Mouse (Mus musculus): ENCODE results near the gene Rbpms2. TPM values are rescaled to one million over a fixed set of nuclear protein-coding genes. Genes with fewer than 3 reads are reported as not detected.
"Not testable (repeated sequence)": the region's sequence is repeated elsewhere in the genome, so short reads cannot be mapped to it uniquely, and the experiment has no call there.

The Rbpms2 gene
- polyA plus RNA-seq, 1 experiment: not detected

GRCm38 (mm10) chr9:65646782-65647181 lies 17.3 kb downstream of the Rbpms2 start:
- no peak for TF ChIP-seq POLR2A (IDR thresholded peaks at IDR 0.05; ENCODE audit: insufficient read depth, low read depth, low read length)
- no peak for TF ChIP-seq CTCF (IDR thresholded peaks at IDR 0.05; ENCODE audit: insufficient read depth, low read depth, low read length)
- WGBS: 95% methylated on average over 2 of the region's 2 CpGs
- Histone ChIP-seq H3K4me1 (ENCODE audit: control insufficient read depth, insufficient read depth, low read length) (no peaks in the 10 kb centered on the region; the same call in 1 of the 2 replicates), H3K27ac (ENCODE audit: insufficient read depth, low read depth, low read length) (no peak overlapping the region), H3K4me3 (ENCODE audit: insufficient read depth, low read depth, low read length) (no peak overlapping the region)

- TF ChIP-seq POLR2A (IDR thresholded peaks at IDR 0.05; ENCODE audit: insufficient read depth, low read depth, low read length) (no peak), CTCF (IDR thresholded peaks at IDR 0.05; ENCODE audit: insufficient read depth, low read depth, low read length) (no peak)
- Histone ChIP-seq H3K27ac (ENCODE audit: insufficient read depth, low read depth, low read length) (no peak overlapping the region), H3K4me3 (ENCODE audit: insufficient read depth, low read depth, low read length) (no peak overlapping the region), H3K4me1 (ENCODE audit: control insufficient read depth, insufficient read depth, low read length) (no peaks in the 10 kb centered on the region; the same call in 1 of the 2 replicates)
- WGBS: 81% methylated on average over 13 of the region's 13 CpGs
Measured at GRCm38 (mm10) chr9:65648730-65649129, 19.3 kb downstream of the Rbpms2 start.

GRCm38 (mm10) chr9:65649997-65650396 lies 20.5 kb downstream of the Rbpms2 start:
- TF ChIP-seq CTCF (IDR thresholded peaks at IDR 0.05; ENCODE audit: insufficient read depth, low read depth, low read length) (no peak), POLR2A (IDR thresholded peaks at IDR 0.05; ENCODE audit: insufficient read depth, low read depth, low read length) (no peak)
- no peaks in the 10 kb centered on the region; the same call in 1 of the 2 replicates for H3K4me1 ChIP-seq (ENCODE audit: control insufficient read depth, insufficient read depth, low read length)
- no peak overlapping the region for H3K4me3 ChIP-seq (ENCODE audit: insufficient read depth, low read depth, low read length)
- no peak overlapping the region for H3K27ac ChIP-seq (ENCODE audit: insufficient read depth, low read depth, low read length)
- 71% methylated on average over 1 of the region's 1 CpGs for WGBS

GRCm38 (mm10) chr9:65651957-65652356 lies 22.5 kb downstream of the Rbpms2 start:
- H3K4me1 ChIP-seq (ENCODE audit: control insufficient read depth, insufficient read depth, low read length); H3K27ac ChIP-seq (ENCODE audit: insufficient read depth, low read depth, low read length); H3K4me3 ChIP-seq (ENCODE audit: insufficient read depth, low read depth, low read length): not testable (repeated sequence)
- whole genome bisulfite sequencing: 95% methylated on average over 1 of the region's 1 CpGs

- H3K4me3 ChIP-seq (ENCODE audit: insufficient read depth, low read depth, low read length): no peak overlapping the region
- no peak overlapping the region for H3K27ac ChIP-seq (ENCODE audit: insufficient read depth, low read depth, low read length)
- no peaks in the 10 kb centered on the region for H3K4me1 ChIP-seq (ENCODE audit: control insufficient read depth, insufficient read depth, low read length)
- WGBS: over 99% methylated on average over 4 of the region's 4 CpGs
- TF ChIP-seq POLR2A (IDR thresholded peaks at IDR 0.05; ENCODE audit: insufficient read depth, low read depth, low read length): no peak
- TF ChIP-seq CTCF (IDR thresholded peaks at IDR 0.05; ENCODE audit: insufficient read depth, low read depth, low read length): no peak
Measured at GRCm38 (mm10) chr9:65653741-65654140, 24.3 kb downstream of the Rbpms2 start.

GRCm38 (mm10) chr9:65654700-65655237 lies 25.3 kb downstream of the Rbpms2 start:
- 82% methylated on average over 3 of the region's 3 CpGs for WGBS
- H3K27ac ChIP-seq (ENCODE audit: insufficient read depth, low read depth, low read length): no peak overlapping the region
- no peaks in the 10 kb centered on the region for H3K4me1 ChIP-seq (ENCODE audit: control insufficient read depth, insufficient read depth, low read length)
- TF ChIP-seq POLR2A (IDR thresholded peaks at IDR 0.05; ENCODE audit: insufficient read depth, low read depth, low read length) (no peak), CTCF (IDR thresholded peaks at IDR 0.05; ENCODE audit: insufficient read depth, low read depth, low read length) (no peak)
- H3K4me3 ChIP-seq (ENCODE audit: insufficient read depth, low read depth, low read length): no peak overlapping the region

GRCm38 (mm10) chr9:65655540-65655939 lies 26.1 kb downstream of the Rbpms2 start:
- H3K27ac ChIP-seq (ENCODE audit: insufficient read depth, low read depth, low read length): no peak overlapping the region
- H3K4me1 ChIP-seq (ENCODE audit: control insufficient read depth, insufficient read depth, low read length): no peaks in the 10 kb centered on the region
- 93% methylated on average over 8 of the region's 8 CpGs for WGBS
- no peak overlapping the region for H3K4me3 ChIP-seq (ENCODE audit: insufficient read depth, low read depth, low read length)
- no peak for TF ChIP-seq CTCF (IDR thresholded peaks at IDR 0.05; ENCODE audit: insufficient read depth, low read depth, low read length)
- no peak for TF ChIP-seq POLR2A (IDR thresholded peaks at IDR 0.05; ENCODE audit: insufficient read depth, low read depth, low read length)

GRCm38 (mm10) chr9:65657218-65657617 lies 27.8 kb downstream of the Rbpms2 start:
- H3K4me3 ChIP-seq (ENCODE audit: insufficient read depth, low read depth, low read length): no peak overlapping the region
- no peak overlapping the region for H3K27ac ChIP-seq (ENCODE audit: insufficient read depth, low read depth, low read length)
- 77% methylated on average over 3 of the region's 3 CpGs for WGBS
- TF ChIP-seq CTCF (IDR thresholded peaks at IDR 0.05; ENCODE audit: insufficient read depth, low read depth, low read length) (no peak), POLR2A (IDR thresholded peaks at IDR 0.05; ENCODE audit: insufficient read depth, low read depth, low read length) (no peak)
- no peaks in the 10 kb centered on the region for H3K4me1 ChIP-seq (ENCODE audit: control insufficient read depth, insufficient read depth, low read length)

- no peak for TF ChIP-seq CTCF (IDR thresholded peaks at IDR 0.05; ENCODE audit: insufficient read depth, low read depth, low read length)
- Histone ChIP-seq H3K27ac (ENCODE audit: insufficient read depth, low read depth, low read length) (no peak overlapping the region), H3K4me3 (ENCODE audit: insufficient read depth, low read depth, low read length) (no peak overlapping the region), H3K4me1 (ENCODE audit: control insufficient read depth, insufficient read depth, low read length) (no peaks in the 10 kb centered on the region)
- WGBS: 74% methylated on average over 5 of the region's 5 CpGs
Measured at GRCm38 (mm10) chr9:65661029-65661428, 31.6 kb downstream of the Rbpms2 start.

- Histone ChIP-seq H3K4me1 (ENCODE audit: control insufficient read depth, insufficient read depth, low read length) (no peaks in the 10 kb centered on the region), H3K27ac (ENCODE audit: insufficient read depth, low read depth, low read length) (no peak overlapping the region), H3K4me3 (ENCODE audit: insufficient read depth, low read depth, low read length) (no peak overlapping the region)
- TF ChIP-seq CTCF (IDR thresholded peaks at IDR 0.05; ENCODE audit: insufficient read depth, low read depth, low read length): no peak
- TF ChIP-seq POLR2A (IDR thresholded peaks at IDR 0.05; ENCODE audit: insufficient read depth, low read depth, low read length): no peak
- WGBS: 59% methylated on average over 1 of the region's 1 CpGs
Measured at GRCm38 (mm10) chr9:65661493-65661892, 32.0 kb downstream of the Rbpms2 start.
